ENCODE assay signal across 8 mouse cellular contexts in genomic region chr4:40947565-40948159, GRCm38 (mm10). TPM values are rescaled to one million over a fixed set of nuclear protein-coding genes. Genes with fewer than 3 reads are reported as not detected.
DNase-seq lines count a peak whose midpoint lies in the region; ATAC-seq and TF ChIP-seq lines count a peak whose summit lies in the region.

No protein-coding gene starts in this region.

- peaks cover 53% of the 10 kb centered on the region for H3K36me3 ChIP-seq in kidney, embryonic 14.5 days (ENCODE audit: control insufficient read depth, insufficient read depth, low read length)
- peaks cover 44% of the 10 kb centered on the region for H3K36me3 ChIP-seq in forebrain, embryonic 12.5 days (replicated peaks)
- peaks cover 60% of the 10 kb centered on the region for H3K36me3 ChIP-seq in liver, embryonic 12.5 days
- H3K36me3 ChIP-seq in small intestine, adult 2 months (ENCODE audit: control insufficient read depth, insufficient read depth, low read length): peaks cover 23% of the 10 kb centered on the region

- peak overlapping the region; percentile 63 for H3K4me3 ChIP-seq in kidney, embryonic 14.5 days (ENCODE audit: low read length)
- peak overlapping the region; percentile 88 for H3K4me3 ChIP-seq in forebrain, embryonic 12.5 days (replicated peaks)
- H3K4me3 ChIP-seq in liver, embryonic 12.5 days: peak overlapping the region; percentile 95
- H3K4me3 ChIP-seq in small intestine, adult 2 months (ENCODE audit: low read depth, low read length): peak overlapping the region; percentile 97

- peak overlapping the region; percentile 61 for H3K4me2 ChIP-seq in kidney, embryonic 14.5 days (replicated peaks; ENCODE audit: low read depth, low read length)
- H3K4me2 ChIP-seq in forebrain, embryonic 12.5 days: peak overlapping the region; percentile 85
- peak overlapping the region; percentile 79 for H3K4me2 ChIP-seq in liver, embryonic 12.5 days

- no peaks in the 10 kb centered on the region for H3K9me3 ChIP-seq in kidney, embryonic 14.5 days (ENCODE audit: control insufficient read depth, low read length)
- no peaks in the 10 kb centered on the region for H3K9me3 ChIP-seq in forebrain, embryonic 12.5 days
- no peaks in the 10 kb centered on the region for H3K9me3 ChIP-seq in liver, embryonic 12.5 days (replicated peaks)

- TF ChIP-seq CTCF in small intestine, adult 2 months (IDR thresholded peaks at IDR 0.05; ENCODE audit: extremely low read depth, insufficient read length, insufficient replicate concordance, low read depth, low read length): peak; percentile 28; the same call in 1 of the 2 replicates

- peak overlapping the region; percentile 75 for H3K9ac ChIP-seq in kidney, embryonic 14.5 days (ENCODE audit: low read depth, low read length)
- H3K9ac ChIP-seq in forebrain, embryonic 12.5 days: peak overlapping the region; percentile 89
- peak overlapping the region; percentile 97 for H3K9ac ChIP-seq in liver, embryonic 12.5 days

- H3K27ac ChIP-seq in kidney, embryonic 14.5 days (ENCODE audit: low read depth, low read length): peak overlapping the region; percentile 51
- peak overlapping the region; percentile 87 for H3K27ac ChIP-seq in forebrain, embryonic 12.5 days
- peak overlapping the region; percentile 95 for H3K27ac ChIP-seq in liver, embryonic 12.5 days
- H3K27ac ChIP-seq in small intestine, adult 2 months (ENCODE audit: insufficient read depth, low read depth, low read length): peak overlapping the region; percentile 65

- peak; percentile 30; the same call in 1 of the 2 replicates for ATAC-seq in kidney, embryonic 14.5 days (ENCODE audit: low FRiP score, low TSS enrichment)
- no peak for ATAC-seq in forebrain, embryonic 12.5 days (ENCODE audit: low FRiP score)
- ATAC-seq in liver, embryonic 12.5 days: peak; percentile 42

- TF ChIP-seq POLR2A in small intestine, adult 2 months (IDR thresholded peaks at IDR 0.05; ENCODE audit: low read depth, low read length): no peak

- H3K4me1 ChIP-seq in kidney, embryonic 14.5 days (ENCODE audit: control insufficient read depth, insufficient read depth, low read length): peaks cover 19% of the 10 kb centered on the region
- H3K4me1 ChIP-seq in forebrain, embryonic 12.5 days: peaks cover 24% of the 10 kb centered on the region
- H3K4me1 ChIP-seq in liver, embryonic 12.5 days: peaks cover 52% of the 10 kb centered on the region
- peaks cover 2% of the 10 kb centered on the region; the same call in 1 of the 2 replicates for H3K4me1 ChIP-seq in small intestine, adult 2 months (ENCODE audit: control insufficient read depth, insufficient read depth, insufficient read length, low read length)

- no peak for DNase-seq in kidney, postnatal 36 days
- peak; percentile 34 for DNase-seq in NIH3T3 (ENCODE audit: low read depth)
- no peak for DNase-seq in embryo, embryonic 10.5 days (ENCODE audit: low spot score)
- no peak for DNase-seq in cerebellum, postnatal 25 days

- H3K27me3 ChIP-seq in kidney, embryonic 14.5 days (ENCODE audit: control insufficient read depth, insufficient read depth, low read length): no peaks in the 10 kb centered on the region
- H3K27me3 ChIP-seq in forebrain, embryonic 12.5 days: no peaks in the 10 kb centered on the region
- no peaks in the 10 kb centered on the region for H3K27me3 ChIP-seq in liver, embryonic 12.5 days (replicated peaks)
- no peaks in the 10 kb centered on the region for H3K27me3 ChIP-seq in small intestine, adult 2 months (ENCODE audit: control insufficient read depth, insufficient read depth, low read length)

- 2% methylated on average over 35 of the region's 40 CpGs for WGBS in kidney, embryonic 14.5 days
- WGBS in forebrain, embryonic 12.5 days: under 1% methylated on average over 40 of the region's 40 CpGs
- under 1% methylated on average over 40 of the region's 40 CpGs for WGBS in liver, embryonic 12.5 days (ENCODE audit: insufficient replicate concordance)
- under 1% methylated on average over 40 of the region's 40 CpGs for WGBS in small intestine, adult 2 months

RNA-seq across cellular contexts. Expression of gene Bag1, which starts 0.4 kb away (rescaled TPM):
- polyA plus RNA-seq in kidney, embryonic 14.5 days (2014; fragmentation: Nextera tagmentation; extraction: Ambion mirVana): 235 and 248 TPM in 2 replicates
- polyA plus RNA-seq in forebrain, embryonic 12.5 days (2016; fragmentation: Nextera tagmentation; extraction: Ambion mirVana): 215 and 229 TPM in 2 replicates
- 185 and 192 TPM in 2 replicates for polyA plus RNA-seq in liver, embryonic 12.5 days (2016; fragmentation: Nextera tagmentation; extraction: Ambion mirVana)
- 163 and 200 TPM in 2 replicates for polyA plus RNA-seq in small intestine, adult 2 months (2012; rRNA removed)

RNA-seq across cellular contexts. Expression of gene Chmp5, which starts 0.5 kb away (rescaled TPM):
- 113 and 137 TPM in 2 replicates for polyA plus RNA-seq in kidney, embryonic 14.5 days (2014; fragmentation: Nextera tagmentation; extraction: Ambion mirVana)
- 143 and 146 TPM in 2 replicates for polyA plus RNA-seq in forebrain, embryonic 12.5 days (2016; fragmentation: Nextera tagmentation; extraction: Ambion mirVana)
- 48.6 and 48.7 TPM in 2 replicates for polyA plus RNA-seq in liver, embryonic 12.5 days (2016; fragmentation: Nextera tagmentation; extraction: Ambion mirVana)
- polyA plus RNA-seq in small intestine, adult 2 months (2012; rRNA removed): 2.4 and 5.5 TPM in 2 replicates

RNA-seq across cellular contexts. Expression of gene Nfx1, which starts 23.0 kb away (rescaled TPM):
- polyA plus RNA-seq in kidney, embryonic 14.5 days (2014; fragmentation: Nextera tagmentation; extraction: Ambion mirVana): 58.6 and 103 TPM in 2 replicates
- 104 and 109 TPM in 2 replicates for polyA plus RNA-seq in forebrain, embryonic 12.5 days (2016; fragmentation: Nextera tagmentation; extraction: Ambion mirVana)
- polyA plus RNA-seq in liver, embryonic 12.5 days (2016; fragmentation: Nextera tagmentation; extraction: Ambion mirVana): 53.5 and 55.7 TPM in 2 replicates
- 6.1 and 11.1 TPM in 2 replicates for polyA plus RNA-seq in small intestine, adult 2 months (2012; rRNA removed)

RNA-seq across cellular contexts. Expression of gene Spink4, which starts 27.8 kb away (rescaled TPM):
- polyA plus RNA-seq in kidney, embryonic 14.5 days (2014; fragmentation: Nextera tagmentation; extraction: Ambion mirVana): not detected in 2 replicates
- not detected in 2 replicates for polyA plus RNA-seq in forebrain, embryonic 12.5 days (2016; fragmentation: Nextera tagmentation; extraction: Ambion mirVana)
- polyA plus RNA-seq in liver, embryonic 12.5 days (2016; fragmentation: Nextera tagmentation; extraction: Ambion mirVana): 0.58 TPM in 1 of 2 replicates, not detected in the other
- 3,894 and 7,223 TPM in 2 replicates for polyA plus RNA-seq in small intestine, adult 2 months (2012; rRNA removed)
